Mouse (Mus musculus) large intestine, adult 2 months (tissue): Measurements from ENCODE around the gene Col23a1. TPM values are rescaled to one million over a fixed set of nuclear protein-coding genes. Genes with fewer than 3 reads are reported as not detected.

Experiments used
- DNase-seq: peaks from one replicate; pipeline ENCODE4 v3.0.0-alpha.2; 2012; ENCODE audit warnings: low read depth, low spot score
- WGBS: fragments of 180-500 bp; shearing (Covaris S2); methylation state at CpG from one replicate; pipeline ENCODE4 v1.1.7; 2018; 5-methylcytosine and 5-hydroxymethylcytosine counted together
- polyA plus RNA-seq: library from polyadenylated mRNA; depleted of rRNA; stranded (reverse); fragments of >200 nt; gene quantifications from 2 replicates; pipeline ENCODE4 v1.2.3, GENCODE M21; 2012; rRNA removed

The Col23a1 gene
- 3.3 and 4.4 TPM in 2 replicates for polyA plus RNA-seq

DNA sequence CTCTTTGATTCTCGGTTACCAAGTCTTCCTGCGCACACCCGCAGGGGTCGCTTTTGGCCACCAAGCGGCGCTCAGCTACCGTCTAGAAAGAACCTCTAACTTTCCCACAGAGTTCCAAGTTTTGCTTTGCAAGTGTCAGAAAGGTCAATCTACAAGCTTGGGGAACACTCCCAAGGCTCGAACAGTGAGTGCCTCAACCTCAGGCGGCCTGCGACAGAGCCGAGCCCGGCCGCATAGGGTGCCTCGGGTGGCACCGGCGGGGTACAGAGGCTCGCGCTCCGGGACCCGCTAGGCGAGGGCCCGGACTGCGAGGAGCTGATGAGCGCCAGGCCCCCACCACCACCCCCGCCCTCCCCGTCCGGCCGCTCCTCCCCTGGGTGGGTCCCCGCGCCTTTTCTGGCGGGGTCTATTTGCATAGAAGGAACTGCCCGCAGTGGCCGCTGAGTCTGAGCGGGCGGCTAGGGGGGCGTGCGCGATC is at the start of gene Col23a1:
Gene Col23a1, plus strand, starts transcription at position 357 of the 478 bp plus-strand sequence.
- WGBS: under 1% methylated on average over 37 of the region's 38 CpGs
- peak; percentile 33 for DNase-seq

DNA sequence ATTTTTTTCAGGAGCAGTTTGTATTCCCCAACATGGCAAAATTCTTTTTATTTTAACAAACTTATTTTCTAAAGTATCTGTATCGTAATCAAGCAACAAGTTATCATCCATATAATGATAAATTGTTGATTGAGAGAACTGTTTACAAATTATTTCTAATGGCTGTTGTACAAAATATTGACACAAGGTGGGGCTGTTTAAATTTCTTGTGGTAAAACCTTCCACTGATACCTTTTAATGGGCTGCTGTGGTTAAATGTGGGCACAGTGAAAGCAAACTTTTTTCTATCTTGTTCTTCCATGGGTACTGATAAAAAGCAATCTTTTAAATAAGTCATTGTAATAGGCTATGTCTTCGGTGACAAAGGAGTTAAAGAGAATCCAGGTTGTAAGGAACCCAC is 46.8 kb upstream of the Col23a1 start:
- DNase-seq: no peak
- 87% methylated on average over 2 of the region's 2 CpGs for WGBS

DNA sequence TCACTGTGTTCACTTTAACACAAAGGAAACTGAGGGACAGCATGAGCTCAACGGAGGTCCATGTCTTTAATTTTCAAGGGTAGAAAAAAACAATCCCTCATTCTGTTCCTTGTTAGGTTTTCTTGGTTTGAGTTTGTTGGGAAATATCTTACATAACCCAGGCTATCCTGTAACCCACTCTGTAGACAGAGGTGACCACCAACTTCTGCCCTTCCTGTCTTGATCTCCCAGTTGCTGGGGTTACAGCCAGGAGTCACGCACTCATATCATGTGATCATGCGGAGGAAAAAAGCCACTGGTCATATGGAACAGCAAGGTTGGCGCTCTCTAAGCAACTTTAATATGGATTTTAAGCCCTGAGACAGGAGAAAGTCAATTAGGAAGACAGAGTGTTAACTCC is 32.7 kb upstream of the Col23a1 start:
- no peak for DNase-seq
- WGBS: 88% methylated on average over 4 of the region's 4 CpGs

DNA sequence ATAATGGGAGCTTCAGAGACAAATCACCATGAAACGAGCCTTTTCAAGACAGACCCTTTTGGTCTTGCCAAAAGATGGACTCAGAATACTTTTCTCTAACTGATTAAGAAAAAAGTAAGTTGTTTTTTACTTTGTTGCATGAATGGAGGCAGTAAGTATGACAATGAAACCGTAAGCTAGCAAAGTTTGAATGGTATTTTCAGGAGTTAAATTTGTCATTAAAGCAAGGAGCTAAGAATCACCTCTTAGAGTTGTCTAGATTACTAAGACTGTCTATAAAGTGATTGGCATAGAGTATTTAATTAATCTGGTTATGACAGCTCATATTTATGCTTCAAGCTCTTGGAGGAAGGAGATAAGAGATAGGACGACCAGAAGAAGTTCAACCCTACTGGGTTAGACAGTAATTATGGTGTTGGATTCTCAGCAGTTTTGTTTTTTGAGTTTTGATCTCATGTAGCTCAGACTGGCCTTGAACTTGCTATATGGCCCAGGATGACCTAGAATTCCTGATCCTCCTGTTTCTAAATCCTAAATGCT is 28.0 kb upstream of the Col23a1 start, which contains the start of gene Clk4:
Gene Clk4, plus strand, starts transcription at position 51 of the 540 bp plus-strand sequence.
- WGBS: 87% methylated on average over 3 of the region's 3 CpGs
- no peak for DNase-seq

DNA sequence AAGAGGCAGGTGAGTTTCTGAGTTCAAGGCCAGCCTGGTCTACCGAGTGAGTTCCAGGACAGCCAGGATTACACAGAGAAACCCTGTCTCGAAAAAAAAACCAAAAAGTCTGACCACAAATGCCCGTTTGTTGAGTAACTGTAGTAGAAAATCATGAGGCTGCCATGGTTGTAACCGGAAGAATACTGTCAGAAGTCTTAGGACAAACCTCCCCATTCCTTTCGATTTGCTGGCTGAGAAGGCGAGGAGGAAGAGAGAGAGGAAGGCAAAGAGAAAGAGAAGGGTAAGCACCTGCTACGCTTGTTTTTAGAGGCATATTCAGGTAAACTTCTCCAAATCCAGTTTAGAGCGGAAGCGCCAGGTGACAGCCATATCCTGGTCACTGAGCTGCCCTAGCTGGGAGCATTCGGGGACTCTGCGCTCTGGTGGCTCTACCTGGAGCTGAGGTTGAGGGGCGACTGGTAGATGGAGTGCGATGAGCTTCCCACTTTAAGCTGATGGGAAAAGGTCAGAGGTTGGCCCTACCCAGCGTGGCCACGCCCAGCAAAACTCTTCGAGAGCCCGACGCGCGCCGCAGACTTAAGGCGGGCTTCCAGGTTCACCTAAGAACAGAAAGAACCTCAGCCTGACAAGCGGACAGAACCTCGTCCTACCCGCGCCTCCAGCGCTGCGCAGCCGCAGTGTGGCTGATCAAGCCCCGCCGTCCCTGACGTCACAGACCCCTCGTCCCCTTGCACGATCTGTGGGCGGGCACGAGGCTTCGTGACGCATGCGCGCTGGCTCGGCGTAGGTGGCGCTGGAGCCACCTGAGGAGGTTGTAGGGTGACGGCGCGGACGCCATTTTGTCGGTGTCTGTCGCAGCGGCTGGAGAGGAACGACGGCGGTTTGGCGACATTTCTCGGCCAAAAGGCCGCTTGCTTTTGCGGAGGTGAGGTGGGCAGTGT is 27.1 kb upstream of the Col23a1 start, which contains the start of gene BC049762:
Gene BC049762, minus strand, starts transcription at position 705 of the 944 bp plus-strand sequence.
- WGBS: 4% methylated on average over 57 of the region's 57 CpGs
- peak; percentile 95 for DNase-seq

DNA sequence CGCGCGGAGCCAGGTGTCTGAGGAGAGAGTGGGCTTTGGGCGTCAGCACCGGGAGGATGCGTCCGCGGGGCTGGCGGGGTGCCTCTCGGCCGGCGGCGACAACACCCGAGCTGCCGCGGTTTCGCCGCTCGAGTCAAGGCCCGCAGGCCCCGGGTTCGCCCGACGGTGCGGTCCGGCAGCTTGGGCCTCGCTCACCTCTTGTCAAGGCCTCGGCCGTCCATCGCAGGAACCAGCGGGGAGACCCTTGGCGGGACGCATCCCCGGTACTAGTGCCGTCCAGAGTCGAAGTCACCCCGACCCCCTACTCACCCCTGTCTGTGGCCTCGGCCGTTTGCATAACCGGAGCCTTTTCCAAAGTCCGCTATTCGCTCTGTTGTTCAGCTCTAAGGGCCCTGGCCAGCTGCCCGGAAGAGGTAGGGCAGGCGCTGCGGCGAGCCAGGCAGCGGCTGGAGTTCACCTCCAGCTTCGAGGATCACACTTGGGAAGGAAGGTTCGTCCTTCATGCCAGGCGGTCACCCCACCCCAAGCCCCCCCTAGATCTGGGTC is 26.4 kb upstream of the Col23a1 start:
- peak; percentile 25 for DNase-seq
- under 1% methylated on average over 50 of the region's 50 CpGs for WGBS

DNA sequence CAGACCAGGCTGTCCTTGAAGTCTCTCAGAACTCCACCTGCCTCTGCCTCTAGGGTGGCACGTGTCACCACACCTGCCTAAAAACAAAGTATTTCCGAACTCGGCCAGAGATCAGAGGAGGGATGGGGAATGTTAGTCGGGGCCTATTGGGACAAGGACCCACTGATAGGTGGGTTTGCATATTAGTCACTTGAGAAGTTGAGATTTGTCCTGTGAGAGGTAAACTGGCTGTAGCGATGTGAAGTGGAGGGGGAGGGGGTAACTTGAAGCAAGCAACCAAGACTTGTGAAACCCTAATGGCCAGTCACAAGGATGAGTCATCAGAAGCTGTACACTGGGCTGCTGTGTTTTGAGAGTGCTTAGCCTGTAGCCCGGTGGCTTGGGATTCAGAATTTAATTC is 25.4 kb upstream of the Col23a1 start:
- WGBS: 2% methylated on average over 6 of the region's 6 CpGs
- peak; percentile 25 for DNase-seq

DNA sequence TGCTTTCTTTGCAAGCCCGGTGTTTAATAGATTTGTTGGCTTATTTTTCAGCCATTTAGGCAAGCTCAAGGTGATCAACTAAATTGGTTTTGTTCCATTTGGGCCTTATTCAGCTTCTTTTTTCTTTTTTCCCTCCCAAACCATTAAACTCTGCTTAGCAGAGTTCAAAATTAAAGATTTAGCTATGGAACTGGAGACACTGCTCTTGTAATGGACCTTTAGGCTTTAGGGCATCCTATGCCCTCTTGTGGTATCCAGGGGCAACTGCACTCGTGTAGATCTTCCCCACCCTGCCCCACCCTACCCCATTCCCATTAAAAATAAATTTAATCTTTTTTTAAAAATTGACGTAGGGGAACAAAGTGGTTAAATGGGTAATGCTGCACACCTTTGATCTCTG is 24.4 kb upstream of the Col23a1 start:
- 31% methylated on average over 3 of the region's 3 CpGs for whole genome bisulfite sequencing
- no peak for DNase-seq

DNA sequence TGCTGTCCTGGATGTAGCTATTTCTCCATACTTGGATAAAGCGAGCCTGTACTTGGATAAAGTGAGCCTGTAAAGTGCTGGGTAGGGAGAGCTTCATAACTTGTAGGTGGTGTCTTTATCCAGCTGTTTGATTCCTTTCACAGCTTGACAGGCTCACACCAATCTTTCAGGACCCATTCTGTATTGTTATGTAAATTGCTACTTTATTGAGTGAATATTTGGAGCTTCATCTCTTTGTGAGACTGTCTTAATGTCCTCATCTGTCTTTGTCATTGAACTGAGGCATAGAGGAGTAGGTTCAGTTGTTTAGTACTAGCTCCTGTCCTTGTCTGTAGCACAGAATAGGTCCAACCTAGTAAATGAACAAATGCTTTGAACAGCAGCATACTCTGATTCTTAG is 15.3 kb upstream of the Col23a1 start:
- DNase-seq: no peak
- WGBS: 78% methylated on average over 1 of the region's 1 CpGs

DNA sequence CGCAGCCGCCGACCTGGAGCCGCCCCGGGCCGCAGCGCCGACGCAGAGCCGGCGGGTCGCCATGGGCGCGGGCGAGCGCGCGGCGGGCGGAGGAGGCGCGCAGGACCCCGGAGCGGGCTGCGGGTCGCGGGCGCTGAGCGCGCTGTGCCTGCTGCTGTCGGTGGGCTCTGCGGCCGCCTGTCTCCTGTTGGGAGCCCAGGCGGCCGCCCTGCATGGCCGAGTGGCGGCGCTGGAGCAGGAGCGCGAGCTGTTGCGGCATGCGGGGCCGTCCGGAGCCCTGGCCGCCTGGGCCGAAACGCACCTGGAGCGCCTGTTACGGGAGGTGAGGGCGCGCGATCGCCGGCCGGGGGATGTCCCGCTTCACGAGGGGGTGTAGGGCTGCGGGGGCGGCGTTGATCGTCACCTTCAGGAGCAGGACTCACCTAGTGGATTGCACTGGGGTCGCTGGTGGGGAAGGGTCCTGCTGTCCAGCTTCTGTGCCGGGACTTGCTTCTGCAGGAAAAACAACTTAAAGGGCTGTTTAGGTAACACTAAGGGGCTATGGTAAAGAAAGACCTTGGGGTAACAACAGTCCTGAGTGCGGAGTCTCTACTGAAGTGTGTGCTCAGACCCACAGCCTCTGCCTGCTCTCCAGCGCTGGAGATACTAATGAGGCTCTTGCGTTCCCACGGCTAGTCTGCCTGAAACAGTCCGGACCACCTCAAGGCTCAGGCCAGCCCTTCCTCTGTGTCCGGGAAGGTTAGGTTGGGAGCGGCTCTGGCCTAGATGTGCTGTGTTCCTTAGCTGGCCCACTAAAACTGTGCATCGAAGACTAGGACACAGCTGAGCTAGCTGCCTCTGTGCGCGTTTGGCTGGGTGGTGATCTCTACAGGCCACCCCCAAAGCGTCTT is 591 bp downstream of the Col23a1 start:
- no peak for DNase-seq
- WGBS: 4% methylated on average over 71 of the region's 74 CpGs

DNA sequence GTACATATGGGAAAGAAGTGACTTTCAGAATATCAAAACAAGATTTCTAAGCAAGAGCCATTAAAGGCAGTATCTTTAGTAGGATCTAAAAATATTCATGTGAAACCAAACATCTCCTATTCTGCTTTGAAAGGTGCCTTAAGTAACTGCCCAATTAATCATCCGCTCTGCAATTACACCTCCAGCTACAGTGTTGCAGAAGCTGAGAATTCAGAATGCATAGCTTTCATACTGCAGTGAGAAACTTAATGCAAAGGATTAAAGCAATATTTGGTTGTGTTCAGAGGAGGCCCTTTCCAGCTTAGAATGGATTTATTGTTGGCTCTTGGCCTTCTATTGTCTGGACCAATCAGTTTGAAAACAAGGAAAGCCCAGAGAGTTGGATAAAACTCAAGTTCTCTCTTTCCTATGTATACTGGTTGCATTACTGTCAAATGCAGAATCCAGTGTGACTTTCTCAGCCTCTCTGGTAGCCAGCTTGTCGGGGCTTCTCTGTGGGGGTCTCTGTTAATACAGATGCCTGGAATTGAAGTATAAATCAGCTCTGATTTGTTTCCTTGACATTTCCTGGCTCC is 4.3 kb downstream of the Col23a1 start:
- no peak for DNase-seq
- 70% methylated on average over 2 of the region's 2 CpGs for WGBS

DNA sequence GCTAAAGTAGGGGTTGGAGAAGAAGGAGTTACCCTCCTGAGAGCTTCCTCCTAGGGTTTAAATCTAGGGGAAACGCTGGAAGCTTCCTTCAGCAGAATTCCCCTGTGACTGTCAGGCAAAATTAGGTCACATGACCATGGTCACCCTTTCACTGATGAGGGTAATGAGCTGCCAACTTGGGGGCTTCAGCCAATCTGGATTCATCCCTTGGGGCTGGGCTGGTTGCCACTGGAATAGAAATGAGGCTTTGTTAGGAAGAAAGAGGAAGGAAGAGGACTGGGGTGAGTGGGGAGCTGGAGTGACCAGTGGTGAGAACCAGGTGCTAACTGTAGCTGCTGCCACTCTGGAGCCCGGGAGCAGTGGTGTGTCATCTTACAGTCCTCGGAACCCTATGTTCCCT is 6.0 kb downstream of the Col23a1 start:
- DNase-seq: no peak
- 86% methylated on average over 3 of the region's 3 CpGs for WGBS

DNA sequence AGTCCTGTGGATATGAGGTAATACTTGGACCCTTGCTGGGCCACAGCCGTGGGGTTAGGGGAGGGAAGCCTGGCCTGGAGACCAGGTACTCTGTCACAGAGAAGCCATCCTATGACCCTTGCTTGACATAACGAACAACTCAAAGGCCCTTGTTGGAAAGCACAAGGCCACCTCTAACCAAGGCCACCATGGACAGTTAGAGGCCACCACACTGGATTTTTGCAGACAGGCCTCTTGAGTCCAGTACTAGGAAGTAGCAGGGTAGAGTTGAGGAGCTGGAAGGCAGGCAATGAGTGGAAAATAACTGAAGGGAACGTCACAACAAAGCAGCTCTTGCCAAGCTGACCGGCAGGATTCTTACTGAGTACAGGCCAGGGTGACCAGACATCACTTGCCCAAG is 9.0 kb downstream of the Col23a1 start:
- no peak for DNase-seq
- 87% methylated on average over 4 of the region's 4 CpGs for WGBS

DNA sequence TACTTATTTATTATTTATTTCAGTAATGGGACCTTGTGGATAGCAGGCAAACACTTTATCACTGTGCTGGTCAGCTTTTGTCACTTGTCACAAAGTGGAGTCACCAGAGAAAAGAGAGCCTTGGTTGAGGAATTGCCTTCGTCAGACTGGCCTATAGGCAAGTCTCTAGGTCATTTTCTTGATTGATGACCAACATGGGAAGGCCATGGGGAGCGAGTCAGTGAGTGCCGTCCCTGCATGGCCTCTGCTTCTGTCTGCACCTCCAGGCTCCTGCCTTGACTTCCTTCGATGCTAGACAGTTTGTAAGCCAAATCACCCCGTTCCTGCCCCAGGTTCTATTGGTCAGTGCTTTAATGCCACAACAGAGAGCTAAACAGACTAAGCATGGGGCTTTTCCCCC is 12.7 kb downstream of the Col23a1 start:
- DNase-seq: no peak
- WGBS: 85% methylated on average over 5 of the region's 5 CpGs

DNA sequence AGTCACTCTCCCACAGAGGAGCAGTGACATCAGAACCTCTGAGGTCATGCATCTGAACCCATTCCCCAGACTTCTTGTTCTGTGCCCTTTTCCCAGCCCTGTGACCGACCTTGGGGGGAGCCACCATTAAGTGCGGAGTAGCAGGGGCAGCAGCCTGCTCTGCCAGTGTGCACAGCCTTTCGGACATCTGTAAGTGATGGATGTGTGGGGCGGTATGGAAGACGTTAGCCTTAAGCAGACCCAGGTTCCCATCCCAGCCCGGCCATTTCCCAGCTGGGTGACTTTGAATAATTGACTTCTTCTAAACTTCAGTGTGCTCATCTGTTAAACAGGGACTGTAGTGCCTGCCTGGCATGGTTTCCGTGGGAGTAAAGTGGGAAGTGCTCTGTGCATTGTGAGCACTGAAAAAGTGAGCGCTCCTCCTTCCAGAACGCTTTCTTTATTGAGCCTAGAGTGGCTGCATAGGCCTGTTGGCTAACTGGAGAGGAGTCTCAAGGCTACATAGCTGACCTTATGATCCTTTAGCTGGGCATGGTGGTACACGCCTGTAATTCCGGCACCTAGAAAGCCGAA is 14.3 kb downstream of the Col23a1 start:
- WGBS: 71% methylated on average over 12 of the region's 12 CpGs
- no peak for DNase-seq

DNA sequence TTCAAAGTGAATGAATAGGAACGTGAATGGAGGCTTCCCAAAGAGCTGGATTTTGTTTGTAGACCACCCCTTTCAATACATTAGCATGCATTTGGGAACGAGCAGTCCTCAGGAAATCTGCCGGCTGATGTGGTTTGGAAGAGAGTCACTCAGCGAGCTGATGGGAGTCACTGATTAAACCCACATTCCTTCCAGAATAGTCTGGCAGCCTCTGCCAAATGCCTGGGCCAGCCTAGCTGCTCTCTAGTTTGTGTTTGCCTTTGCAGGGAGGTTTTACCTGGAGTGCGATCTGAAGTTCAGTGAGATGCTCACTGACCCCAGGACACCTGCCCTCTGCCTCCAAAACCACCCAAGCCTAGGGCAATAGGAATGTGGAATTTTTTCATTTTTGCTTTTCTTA is 18.6 kb downstream of the Col23a1 start:
- WGBS: 24% methylated on average over 5 of the region's 5 CpGs
- no peak for DNase-seq

DNA sequence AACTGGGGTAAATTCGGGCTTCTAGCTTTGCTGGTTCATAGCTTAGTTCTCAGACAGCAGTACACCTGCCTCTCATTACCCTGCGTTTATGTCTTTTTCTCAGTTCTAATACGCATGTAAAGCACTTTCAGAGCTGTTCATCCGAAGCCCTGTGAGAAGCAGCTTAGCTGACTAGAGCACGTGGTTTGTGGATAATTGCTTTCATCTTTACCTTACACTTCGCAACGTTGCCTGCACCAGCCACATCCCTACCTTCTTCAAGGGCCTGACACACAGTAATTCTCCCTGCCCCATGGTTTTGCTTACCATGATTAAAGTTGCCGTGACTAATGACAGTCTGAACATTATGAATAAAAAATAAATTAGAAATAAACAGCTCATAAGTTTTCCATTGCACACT is 22.1 kb downstream of the Col23a1 start:
- DNase-seq: no peak
- WGBS: 80% methylated on average over 8 of the region's 8 CpGs

DNA sequence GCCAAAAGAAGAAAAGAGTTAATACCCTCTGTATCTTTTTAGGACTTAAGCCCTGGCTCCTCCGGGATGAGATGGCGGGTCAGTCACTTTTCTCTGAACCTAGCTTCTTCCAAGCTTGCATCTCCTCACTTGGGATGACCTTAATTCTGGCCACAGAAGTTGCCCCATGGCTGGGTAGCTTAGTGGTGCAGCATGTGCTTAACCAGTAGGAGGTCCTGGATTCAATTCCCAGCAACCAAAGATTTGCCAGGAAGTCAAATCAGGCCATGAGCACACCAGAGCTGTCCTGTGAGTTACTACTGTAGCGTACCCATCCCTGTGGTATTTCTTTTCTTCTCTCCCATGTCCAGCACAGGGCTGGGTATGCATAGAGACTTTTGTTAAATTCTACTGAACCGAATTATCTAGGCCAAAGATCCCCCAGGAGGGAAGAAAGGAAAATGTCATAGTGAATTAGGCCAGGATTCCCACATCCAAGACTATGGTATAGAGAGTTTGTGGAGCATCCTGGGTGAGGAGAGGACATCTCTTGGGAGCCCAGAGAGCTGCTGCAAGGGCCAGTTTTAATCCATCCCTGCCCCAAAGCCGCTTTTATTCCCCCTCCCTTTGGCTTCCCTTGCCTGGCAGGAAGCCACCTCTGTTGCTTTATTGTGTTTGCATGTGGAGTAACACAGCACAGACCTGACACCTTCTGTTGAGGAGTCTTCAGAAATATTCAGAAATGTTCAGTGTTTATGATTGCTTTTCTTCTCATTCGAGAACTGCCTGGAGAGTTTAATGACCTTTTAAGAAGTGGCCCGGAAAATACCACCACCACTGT is 26.5 kb downstream of the Col23a1 start:
- WGBS: 71% methylated on average over 7 of the region's 7 CpGs
- DNase-seq: no peak
